Mouse (Mus musculus) lung, postnatal 0 days (tissue): ENCODE results near the gene Gm20388.

Experiments
- CTCF ChIP-seq: IDR thresholded peaks from 2 replicates; pipeline ENCODE4 v1.5.1; 2016; ENCODE audit warnings: antibody characterized with exemption, mild to moderate bottlenecking
- EP300 ChIP-seq: IDR thresholded peaks from 2 replicates; pipeline ENCODE4 v1.6.1; 2016; ENCODE audit warnings: antibody characterized with exemption, mild to moderate bottlenecking, control low read depth

DNA sequence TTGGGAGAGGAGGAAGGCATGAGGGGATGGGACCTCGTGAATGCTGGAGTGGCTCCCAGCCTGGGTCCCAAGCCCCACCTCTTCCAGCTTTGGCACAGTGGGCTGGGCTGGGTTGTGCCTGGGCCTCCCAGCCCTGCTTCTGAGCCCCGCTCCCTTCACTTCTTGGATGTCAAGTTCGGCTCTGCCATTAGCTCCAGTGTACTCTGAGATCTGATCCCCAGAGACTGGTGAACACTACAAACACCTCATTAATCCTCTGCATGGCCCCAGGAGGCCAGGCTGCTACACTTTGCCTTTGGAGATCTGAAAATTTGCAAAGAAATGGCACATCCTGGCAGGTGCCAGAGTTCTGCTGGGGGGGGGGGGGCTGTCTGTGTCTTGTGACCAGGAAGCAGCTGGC lies 1858.5 kb downstream of the Gm20388 start:
- TF ChIP-seq EP300 (no peak), CTCF (no peak)
